Mouse (Mus musculus) kidney, postnatal 14 days (tissue): ENCODE results near the gene Lhfp.

Experiments used
- DNase-seq: peaks from one replicate; pipeline ENCODE4 v3.0.0; 2022; ENCODE audit warnings: mixed read lengths

Lhfp gene

DNA sequence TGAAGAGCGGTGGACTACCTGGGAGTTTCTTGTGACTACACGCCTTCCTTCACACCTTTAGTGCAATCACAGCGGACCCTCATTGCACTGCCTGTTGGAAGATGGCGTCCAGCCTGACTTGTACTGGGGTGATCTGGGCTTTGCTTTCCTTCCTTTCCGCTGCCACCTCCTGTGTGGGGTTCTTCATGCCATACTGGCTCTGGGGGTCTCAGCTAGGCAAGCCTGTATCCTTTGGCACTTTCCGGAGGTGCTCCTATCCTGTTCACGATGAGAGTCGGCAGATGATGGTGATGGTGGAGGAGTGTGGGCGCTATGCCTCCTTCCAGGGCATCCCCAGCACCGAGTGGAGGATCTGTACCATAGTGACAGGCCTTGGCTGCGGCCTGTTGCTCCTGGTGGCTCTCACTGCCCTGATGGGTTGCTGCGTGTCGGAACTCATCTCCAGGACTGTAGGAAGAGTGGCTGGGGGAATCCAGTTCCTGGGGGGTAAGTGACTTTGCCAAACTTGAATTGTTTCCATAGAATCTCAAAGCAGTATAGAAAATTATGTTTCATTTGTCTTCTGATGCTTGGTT lies 2.0 kb downstream of the Lhfp start:
- DNase-seq, result no peak

DNA sequence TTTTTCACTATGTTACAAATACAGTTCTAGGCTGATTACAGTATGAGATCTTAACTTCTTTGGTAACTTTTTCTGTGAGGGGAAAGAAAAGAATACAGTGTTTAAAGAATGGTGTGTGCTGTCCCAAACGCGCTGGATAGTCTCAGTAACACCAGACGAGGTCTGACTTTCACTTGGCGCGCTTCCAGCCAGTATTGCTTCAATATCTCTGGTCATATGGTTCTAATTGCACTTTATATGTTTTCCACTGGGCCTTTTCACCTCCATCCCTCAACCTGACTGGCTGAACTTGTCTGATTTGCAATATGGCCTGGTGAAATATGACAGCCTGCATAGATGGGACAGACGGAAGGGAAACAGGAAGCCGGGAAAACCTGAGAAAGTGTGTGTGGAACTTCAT lies 2.9 kb downstream of the Lhfp start:
- peak; percentile 14 for DNase-seq

DNA sequence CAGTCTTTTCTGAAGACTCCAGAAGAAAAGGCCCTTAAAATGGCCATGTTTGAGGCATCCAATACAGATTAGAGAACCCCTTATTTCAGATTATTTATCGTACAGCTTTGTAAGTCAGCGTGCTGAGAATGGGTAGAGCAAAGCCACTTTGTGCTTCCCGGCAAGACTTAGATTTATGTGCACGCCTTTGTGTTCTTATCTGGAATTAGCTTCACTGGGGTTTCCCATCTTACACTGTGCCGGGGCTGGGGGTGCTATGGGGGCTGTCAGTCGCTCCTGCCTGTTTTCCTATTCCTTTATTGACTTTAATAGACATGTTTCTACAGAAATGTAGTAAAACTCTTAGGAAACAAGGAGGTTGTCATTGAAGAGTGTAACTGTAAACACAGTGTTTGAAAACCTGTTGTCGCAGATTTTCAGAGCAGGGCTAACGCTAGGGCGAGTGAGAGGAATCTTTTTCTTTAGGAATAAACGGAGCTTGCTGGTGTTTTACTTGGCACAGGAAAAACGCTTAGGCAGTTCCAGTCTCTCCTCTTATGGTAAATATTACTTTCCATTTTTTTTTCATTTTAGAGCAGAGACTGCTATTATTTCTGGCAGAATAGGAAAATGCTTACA lies 3.5 kb downstream of the Lhfp start:
- no peak for DNase-seq

DNA sequence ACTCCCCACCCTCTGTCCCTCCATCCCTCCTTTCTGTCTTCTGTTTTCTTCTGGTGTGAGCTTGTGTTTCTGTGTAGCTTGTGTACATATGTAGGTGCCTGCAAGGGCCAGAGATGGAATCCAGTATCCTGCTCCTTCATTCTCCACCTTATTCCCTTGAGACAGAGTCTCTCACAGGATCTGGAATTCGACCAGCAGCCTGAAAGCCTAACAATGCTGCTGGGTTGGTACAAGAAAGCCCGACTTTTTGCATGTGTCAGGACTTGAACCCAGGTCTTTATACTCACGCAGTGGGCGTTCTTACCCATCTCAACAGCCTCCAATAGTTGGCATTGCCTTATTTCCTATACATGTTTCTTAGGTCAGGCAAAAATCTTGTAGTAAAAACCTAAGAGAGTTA lies 4.4 kb downstream of the Lhfp start:
- DNase-seq, result no peak

DNA sequence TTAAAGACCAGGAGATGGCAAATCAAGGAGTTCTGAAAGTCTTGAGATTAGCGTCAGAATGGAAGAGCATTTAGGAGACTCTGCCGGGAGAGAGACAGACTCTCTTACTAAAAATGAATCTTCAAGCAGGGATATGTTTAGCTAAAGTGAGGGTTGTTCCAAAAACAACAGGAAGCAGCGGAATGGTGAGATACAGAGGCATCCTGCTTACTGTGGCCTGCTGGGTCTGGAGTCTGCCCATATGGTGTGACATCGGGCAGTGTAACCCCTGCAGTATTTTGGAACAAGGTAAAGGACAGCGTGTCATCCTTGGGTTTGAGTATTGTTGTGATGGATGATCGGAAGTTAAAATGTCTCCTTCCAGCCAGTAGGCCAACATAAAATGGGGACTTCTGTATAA lies 5.0 kb downstream of the Lhfp start:
- DNase-seq, result peak; percentile 17

DNA sequence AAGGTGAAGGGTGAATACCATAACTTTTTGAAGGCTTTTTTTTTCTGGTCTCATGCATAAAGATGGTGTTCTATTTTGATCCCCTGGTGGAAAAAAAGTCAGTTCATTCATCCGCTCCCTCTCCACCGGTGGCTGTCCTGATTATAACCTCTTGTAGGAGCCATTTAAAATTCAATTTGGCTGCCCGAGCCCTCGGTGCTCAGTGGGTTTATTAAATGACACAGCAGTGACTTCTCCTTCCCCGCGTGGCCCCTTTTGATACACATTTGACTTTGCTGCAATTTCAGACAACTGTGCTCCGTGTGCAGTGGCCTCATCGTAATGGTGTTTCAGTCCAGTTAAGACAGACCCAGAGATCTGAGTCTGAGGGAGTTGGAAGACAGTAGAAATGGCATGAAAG lies 11.1 kb downstream of the Lhfp start:
- no peak for DNase-seq

DNA sequence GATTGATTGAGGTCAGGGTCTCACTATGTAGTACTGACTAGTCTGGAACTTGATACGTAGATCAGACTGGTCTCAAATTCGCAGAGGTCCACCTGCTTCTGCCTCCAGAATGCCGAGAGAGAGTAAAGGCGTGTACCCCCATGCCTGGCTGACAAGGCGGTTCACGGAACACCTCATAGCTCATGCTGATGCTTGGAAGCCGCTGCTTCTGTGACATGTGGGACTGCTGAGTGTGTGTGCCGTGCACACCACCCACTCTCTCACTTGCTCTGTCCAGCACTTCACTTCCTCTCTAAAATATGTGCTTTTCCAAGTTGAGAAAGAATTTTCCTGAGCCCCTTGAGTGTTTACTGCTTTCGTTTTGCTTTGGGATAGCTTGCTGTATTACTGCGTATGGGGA lies 15.1 kb downstream of the Lhfp start:
- DNase-seq, result no peak

DNA sequence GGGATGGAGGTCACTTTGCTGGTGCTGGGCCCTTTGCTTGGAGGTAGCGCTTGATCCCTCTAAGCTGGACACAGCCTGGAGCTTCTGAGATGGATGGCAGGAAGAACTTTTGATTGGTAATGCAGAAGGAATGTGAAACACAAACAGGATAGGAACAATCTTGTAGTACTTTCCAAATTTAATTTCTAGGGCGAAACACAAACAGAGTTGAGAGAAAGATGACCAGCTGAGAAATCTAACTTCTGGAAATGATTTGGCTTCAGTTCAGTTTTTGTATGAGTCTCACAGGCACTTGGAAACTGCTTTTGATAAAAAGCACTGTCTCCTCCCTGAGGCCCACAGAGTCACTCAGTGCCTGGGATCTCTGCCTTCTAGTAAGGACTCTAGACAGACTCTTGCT lies 18.6 kb downstream of the Lhfp start:
- peak; percentile 32 for DNase-seq

DNA sequence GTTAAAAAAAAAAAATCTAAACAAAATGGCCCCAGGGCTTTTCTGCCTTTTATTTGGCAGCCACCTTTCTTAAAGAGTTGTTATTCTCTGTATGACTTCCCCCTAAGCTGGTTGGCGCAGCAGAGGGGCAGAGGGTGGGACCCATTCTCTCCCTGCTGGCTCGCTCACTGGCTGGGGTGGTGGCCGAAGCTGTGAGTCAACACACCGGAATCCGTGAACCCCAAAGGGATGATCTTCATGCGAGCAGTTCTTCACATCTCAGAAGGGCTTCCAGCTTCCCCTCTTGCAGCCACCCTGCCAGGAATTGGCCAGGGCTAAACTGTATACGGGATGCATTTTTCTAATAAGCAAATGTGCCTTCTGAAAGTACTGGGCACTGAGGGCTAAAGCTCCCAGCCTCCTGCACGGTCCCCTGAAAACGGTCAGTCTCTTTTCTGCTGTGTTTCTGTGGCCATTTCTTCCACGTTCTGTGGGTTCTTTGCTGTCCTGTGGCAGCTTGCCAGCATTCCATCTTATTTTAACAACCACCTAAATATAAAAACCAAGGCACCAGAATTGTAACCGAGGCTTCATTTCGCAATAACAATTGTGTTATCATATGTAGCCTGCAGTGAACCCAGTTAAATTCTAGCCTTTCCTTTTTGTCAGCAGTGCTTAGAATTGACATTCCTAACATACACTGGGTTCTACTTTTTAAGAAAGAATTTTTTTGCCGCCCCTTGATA lies 22.3 kb downstream of the Lhfp start:
- DNase-seq, result no peak

DNA sequence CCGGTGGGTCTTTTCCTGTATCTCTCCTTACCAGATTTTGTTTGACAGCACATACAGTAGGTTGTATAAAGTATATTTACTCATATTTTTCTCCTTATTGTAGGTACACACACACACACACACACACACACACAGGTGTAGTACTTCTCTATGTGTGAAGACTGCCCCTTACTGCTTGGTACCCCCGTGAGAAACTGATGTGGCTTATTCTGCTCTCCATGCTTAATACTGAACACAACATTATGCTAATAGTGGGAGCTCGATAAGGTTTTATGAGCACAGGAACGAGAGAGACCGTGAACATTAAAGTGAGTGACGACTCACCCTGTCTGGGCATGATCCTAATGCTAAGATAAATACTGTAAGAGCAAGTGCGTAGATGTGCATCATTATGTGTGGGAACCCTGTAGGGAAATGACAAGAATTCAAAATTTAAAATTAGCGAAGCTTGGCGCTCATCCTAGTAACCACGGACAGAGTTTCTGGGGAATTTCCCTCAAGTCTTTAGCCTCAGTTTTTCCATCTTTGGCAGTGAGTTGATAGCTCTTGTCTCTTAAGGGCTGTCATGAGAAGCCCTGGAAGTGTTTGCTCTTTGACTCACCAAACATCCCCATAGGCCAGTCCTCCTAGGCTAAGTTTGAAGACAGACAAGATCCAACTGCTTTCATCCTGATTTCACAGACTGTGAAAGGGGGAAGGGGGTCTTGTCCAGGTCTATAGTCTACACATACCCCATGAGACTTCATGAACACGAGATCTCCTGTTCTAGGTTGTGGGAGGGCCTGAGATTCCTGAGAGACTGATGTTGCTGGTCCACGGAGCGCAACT lies 24.2 kb downstream of the Lhfp start:
- DNase-seq, result no peak

DNA sequence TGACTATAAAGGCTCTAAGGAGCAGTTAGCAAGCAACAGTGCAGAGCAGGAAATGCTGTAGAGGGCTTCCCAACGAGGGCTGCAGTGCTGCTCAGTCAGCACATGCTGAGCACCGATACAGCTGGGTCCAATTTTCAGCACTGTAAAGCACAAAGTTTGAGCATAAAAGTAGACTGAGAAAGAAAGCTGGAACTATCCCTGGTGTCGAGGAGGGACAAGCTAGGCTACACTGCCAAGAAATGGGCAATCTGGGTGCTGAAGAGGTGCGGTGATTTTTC lies 24.7 kb downstream of the Lhfp start:
- DNase-seq, result no peak

DNA sequence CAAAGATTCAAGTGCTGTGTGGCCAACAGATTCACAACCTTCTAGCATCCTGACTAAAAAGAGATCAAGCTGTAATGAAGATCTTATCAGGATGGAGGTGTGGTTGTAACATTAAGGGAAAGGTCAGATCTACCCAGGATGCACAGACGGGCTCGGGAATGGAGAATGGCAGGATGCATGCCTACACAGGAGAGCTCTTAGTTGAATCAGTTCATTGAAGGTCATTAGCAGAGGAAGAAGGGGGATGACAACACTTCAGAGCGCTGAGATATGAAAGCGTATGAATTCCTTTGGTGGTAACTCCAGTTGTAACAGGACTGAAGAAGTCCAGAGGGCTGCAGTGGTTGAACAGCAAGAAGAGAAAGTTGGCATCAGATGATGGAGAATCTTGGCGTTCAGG lies 27.1 kb downstream of the Lhfp start:
- DNase-seq, result no peak

DNA sequence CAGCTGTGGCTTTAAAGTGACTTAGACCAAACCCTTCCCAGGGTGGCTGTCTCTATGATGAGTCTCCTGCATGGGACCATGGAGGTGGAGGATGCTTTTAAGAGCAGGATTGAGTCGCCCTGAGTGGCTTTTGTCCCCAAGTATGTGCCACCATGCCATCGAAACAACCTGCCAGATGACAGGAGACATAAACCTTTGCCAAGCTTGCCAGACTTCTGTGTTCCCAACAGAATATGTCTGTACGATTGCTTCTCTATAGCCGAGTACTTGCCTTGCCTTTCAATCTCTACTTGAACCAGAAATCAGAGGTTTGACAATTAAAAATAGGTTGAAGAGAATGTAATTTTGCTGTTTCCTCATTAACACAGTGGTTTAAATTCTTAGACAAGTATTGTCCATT lies 32.9 kb downstream of the Lhfp start:
- no peak for DNase-seq

DNA sequence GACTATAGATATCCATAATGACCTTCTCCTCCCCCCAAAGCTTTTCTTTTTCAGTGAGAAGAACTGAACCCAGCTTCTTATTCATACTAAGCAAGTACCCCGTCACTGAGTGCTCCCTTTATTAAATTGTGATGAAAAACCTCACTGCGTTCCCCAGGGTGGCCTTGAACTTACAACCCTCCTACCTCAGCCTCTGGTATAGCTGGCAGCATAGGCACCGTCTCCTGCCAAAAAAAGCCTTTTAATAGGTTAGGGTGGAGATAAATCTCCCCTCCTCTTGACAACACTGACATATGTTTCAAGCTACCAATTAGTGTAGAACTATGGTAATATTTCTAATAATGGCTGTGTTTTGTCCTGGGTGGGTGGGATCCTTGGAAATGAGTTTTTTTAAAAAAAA lies 33.4 kb downstream of the Lhfp start:
- no peak for DNase-seq

DNA sequence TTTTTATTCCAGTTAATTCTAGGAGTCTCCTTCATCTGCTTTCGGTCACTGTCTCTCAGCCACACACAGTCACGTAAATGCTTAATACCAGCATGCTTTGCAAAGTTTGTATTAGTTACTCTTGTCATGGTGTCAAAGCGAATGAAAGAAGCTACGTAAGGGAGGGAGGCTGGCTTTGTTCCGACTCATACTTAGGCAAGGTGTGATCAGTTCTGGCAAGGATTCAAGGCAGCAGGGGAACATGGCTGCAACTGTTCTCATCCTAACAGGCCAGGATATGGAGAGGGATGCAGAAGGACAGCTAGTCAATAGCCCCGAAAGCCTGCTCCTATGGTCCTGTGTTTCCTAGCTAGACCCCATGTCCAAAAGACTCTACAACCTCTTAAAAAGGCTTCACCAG lies 39.0 kb downstream of the Lhfp start:
- no peak for DNase-seq

DNA sequence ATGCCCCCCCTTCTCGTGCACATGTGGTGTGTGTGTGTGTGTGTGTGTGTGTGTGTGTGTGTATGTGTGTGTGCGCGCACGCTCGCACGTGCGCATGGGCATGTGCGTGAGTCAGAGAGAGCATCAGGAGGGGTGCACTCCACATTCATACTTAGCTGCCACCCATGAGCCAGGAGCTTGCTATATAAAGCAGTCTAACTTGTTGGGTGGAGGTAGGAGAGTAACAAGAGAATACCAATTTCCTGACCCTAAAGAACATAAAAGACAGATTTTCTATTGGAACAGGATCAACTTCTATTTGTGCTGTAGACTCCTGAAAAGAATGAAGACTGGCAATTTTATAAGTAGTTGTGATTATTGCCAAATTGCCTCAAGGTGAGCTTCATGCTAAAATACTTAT lies 39.4 kb downstream of the Lhfp start:
- no peak for DNase-seq

DNA sequence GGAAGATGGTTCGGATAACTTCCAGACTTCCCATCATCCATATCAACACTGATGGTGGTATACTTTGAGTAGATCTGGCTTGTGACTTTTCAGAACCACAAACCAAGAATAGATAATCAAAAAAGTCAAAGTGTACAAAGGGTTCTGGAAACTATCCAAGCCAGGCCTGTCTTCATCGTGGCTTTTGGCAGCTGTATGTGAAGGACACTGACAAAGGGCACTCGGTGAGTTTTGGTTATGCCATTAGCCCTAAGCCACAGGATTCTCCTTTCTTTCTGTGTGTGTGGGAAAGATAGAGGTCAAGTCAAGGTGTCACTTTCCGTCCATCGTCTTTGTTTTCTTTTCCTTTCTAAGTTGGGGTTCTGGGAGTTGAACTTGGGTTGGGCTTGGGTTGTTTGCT lies 42.4 kb downstream of the Lhfp start:
- DNase-seq, result no peak

DNA sequence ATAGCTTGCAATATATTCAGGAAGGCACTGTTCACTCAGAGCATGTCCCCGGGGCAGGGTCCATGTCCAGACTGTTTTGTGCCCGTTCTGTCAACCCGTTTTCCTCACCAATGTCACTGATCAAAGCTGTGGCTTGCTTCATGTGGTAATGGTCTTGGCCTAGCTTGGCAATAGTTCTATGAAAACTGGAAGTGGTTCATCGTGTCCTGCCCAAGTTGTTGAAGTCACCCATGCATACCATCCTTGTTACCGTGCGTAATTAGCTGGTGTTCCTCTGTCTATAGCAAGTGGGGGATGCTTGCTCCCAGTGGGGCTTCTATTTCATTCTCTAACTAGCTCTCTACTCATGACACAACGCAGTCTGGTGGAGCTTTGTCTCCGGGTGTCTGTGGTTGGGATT lies 43.5 kb downstream of the Lhfp start:
- DNase-seq, result no peak

DNA sequence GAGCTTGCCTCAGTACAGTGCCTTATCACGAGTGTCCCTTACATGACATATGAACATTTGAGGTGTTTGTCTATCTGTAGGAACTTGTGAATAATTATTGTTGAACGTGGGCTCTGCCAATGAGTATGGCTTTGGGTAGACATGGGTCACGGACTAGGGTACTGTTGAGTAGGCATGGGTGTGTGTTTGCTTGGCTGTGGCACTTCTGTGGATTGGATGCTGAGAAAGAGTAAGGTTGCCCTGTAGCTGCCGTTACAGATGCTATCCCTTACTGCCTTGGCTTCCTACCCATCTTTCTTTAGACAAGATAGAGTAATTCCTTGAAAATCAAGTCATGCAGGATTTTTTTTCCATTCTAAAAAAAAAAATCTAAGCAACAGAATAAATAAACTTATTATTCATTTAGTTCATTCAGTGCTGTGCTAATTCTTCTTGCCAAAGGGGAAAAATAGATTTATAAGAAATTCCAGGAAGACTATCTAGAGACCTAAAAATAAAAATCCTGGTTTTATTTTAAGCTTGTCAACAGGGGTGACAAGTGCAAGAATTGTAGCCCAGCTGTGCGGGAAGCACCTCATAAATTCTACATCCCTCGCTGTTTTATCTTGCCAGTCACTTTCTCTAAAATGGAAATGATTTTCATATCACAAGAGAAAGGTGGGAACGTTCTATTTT lies 45.3 kb downstream of the Lhfp start:
- peak; percentile 23 for DNase-seq

DNA sequence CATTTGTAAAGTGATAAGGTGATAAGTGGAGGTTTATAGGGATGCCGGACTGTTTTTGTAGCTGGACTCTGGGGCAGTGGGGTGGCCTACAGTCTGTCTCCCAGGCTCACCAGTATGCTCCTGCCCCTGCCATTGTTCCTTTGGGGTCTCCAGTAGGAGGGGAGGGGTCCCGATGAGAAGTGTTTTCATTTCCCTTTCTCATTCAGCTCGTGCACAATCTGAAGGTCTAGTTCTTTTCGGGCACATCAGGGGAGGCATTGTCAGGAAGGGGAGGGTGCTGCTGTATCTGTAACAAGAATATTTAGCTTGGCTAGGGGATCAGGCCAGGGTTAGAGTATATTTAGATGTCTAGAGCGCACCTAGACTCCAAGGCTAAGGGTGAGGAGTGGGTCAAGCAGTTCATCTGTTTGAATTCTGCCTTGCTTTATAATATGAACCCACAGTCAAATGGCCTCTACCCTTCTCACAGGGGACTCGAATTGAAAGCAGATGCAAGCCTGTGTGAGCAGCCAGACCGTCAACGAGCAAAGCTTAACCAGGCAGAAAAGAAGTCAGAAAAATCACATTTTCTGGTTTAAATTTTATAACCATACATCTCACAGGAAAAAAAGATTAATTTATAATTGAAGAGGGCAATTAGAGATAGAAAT lies 46.0 kb downstream of the Lhfp start:
- DNase-seq, result no peak

DNA sequence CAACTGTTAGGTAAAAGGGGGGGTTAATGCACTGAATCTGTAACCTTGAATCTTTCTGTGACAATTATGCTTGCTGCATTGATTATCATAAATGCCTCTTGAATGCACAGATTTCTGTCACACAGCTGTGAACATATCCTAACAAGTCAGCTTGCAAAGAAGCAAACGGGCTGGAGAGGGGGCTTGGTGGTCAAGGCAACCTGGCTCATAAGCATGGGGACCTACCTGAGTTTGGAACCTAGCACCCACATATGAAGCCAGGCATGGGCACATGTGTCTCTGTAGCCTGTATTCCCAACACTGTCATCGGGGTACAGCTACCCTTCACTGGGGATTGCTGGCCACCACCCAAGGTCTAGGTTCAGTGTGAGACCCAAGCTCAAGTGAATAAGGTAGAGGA lies 48.6 kb downstream of the Lhfp start:
- no peak for DNase-seq

DNA sequence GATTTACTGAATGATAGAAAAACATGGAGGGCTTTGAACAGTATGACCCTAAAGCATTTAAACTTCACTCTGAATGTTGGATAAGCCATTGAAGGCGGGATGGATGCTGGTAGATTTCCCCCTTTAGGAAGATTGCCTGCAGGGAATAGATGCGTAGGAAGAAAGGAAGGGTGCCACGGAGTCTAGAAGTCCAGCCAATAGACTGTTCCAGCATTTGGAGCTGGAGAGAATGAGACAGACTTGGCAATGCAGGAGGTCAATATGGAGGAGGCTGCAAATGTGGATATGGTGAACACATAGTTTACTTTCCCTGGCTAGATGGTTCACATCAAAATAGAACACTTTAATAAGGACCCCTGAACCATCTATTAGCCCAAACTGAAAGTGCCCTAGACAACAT lies 58.9 kb downstream of the Lhfp start:
- DNase-seq, result no peak

DNA sequence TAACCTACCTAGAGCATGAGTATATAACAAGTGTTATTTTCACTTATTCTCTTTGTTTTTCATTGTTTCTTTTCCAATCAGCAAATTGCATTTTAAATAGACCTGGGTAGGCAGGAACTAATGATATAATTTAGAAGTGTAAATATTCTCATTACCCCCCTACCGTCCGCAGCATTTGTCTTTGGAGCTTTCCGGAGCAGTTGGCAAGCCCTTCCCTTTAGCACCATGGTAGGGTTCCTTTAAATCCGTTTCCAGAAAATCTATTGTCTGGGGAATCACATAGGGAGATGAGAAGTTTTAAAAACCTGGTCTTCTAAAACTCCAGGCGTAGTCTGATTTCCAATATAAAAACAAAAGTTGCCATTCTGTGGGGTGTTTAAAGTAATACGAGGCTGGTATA lies 59.5 kb downstream of the Lhfp start:
- DNase-seq, result no peak
